Mouse (Mus musculus) neural tube, embryonic 11.5 days (tissue): Measurements from ENCODE around the gene Spaar. TPM values are rescaled to one million over a fixed set of nuclear protein-coding genes. Genes with fewer than 3 reads are reported as not detected.

Experiments used
- ATAC-seq: fragments of 200-750 bp; cut with Nextera tagmentation; 2 replicates; pipeline ENCODE4 v1.8.0; 2017; ENCODE audit warnings: moderate number of reproducible peaks, mild to moderate bottlenecking, moderate TSS enrichment, moderate library complexity; ENCODE audit not compliant: insufficient read depth, low FRiP score, low TSS enrichment
- DNase-seq: peaks from one replicate; pipeline ENCODE4 v3.0.0-alpha.2; 2015; ENCODE audit warnings: low spot score
- H3K27ac ChIP-seq: fragments of 300-500 bp; sonication (generic); 2 replicates; pipeline ENCODE4 v1.5.1; 2014; ENCODE audit warnings: low read depth, mild to moderate bottlenecking, low read length
- H3K27me3 ChIP-seq: fragments of 300-500 bp; sonication (generic); 2 replicates; pipeline ENCODE4 v1.6.1; 2014; ENCODE audit warnings: mild to moderate bottlenecking, low read length, mixed read lengths; ENCODE audit not compliant: control insufficient read depth, insufficient read depth
- H3K36me3 ChIP-seq: fragments of 300-500 bp; sonication (generic); 2 replicates; pipeline ENCODE4 v1.6.1; 2014; ENCODE audit warnings: mild to moderate bottlenecking, low read length, moderate library complexity, mixed read lengths; ENCODE audit not compliant: control insufficient read depth, insufficient read depth
- H3K4me1 ChIP-seq: fragments of 300-500 bp; sonication (generic); 2 replicates; pipeline ENCODE4 v1.6.1; 2014; ENCODE audit warnings: low read length, mixed read lengths; ENCODE audit not compliant: control insufficient read depth, insufficient read depth
- H3K4me2 ChIP-seq: fragments of 300-500 bp; sonication (generic); 2 replicates; pipeline ENCODE4 v1.6.1; 2014; ENCODE audit warnings: low read depth, mild to moderate bottlenecking, moderate library complexity
- H3K4me3 ChIP-seq: fragments of 300-500 bp; sonication (generic); 2 replicates; pipeline ENCODE4 v1.5.1; 2014; ENCODE audit warnings: low read depth, low read length
- H3K9ac ChIP-seq: fragments of 300-500 bp; sonication (generic); 2 replicates; pipeline ENCODE4 v1.6.1; 2014; ENCODE audit warnings: mild to moderate bottlenecking, low read length
- H3K9me3 ChIP-seq: fragments of 300-500 bp; sonication (generic); 2 replicates; pipeline ENCODE4 v1.6.1; 2016; ENCODE audit warnings: low read length; ENCODE audit not compliant: control insufficient read depth
- WGBS: fragments of 180-500 bp; shearing (Covaris S2); extraction: QIAGEN DNeasy Blood & Tissue Kit; methylation state at CpG from one replicate; pipeline ENCODE4 v1.1.7; 2014; 5-methylcytosine and 5-hydroxymethylcytosine counted together
- polyA plus RNA-seq: library from polyadenylated mRNA; unstranded; fragments of >200 nt; fragmentation: Nextera tagmentation; extraction: Ambion mirVana; gene quantifications from 2 replicates; pipeline ENCODE4 v1.2.1, GENCODE M21; 2014

The Spaar gene
- polyA plus RNA-seq, 1 experiment from 2014 or later = not detected

DNA sequence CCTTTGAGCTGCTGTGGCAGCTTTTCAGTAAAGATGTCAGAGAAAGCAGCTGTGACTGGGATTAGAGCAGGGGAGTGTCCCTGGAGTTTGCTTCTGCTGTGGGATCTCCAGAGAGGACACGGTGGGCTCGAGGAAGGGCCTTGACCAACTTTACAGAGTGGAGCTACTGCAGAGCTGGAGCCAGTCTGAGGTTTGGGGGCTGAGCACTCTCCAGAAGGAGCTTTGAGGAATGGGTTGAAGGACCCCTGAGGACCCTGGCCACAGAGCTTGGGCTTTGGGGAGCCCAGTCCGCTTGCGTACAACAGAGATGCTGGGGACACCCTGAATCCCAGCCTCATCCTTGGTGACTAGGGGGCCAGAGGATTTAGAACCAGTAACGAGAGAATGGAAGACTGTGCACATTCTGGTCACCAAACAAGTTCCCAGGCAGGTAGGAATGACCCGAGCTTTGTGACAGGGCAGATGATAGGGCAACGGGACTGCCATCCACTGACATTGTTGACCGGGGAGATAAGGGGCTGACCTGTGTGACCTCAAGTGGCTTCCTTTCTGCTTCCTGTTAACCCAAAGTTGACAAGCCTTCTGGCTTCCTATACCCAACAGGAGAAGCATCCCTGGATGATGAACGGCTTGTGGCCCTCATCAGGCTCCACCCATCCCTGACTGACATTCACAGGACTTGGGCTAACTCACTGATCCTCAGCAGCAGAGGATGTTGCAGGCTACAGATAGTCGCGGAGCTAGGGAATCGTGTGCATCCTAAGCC lies 3.4 kb upstream of the Spaar start:
- Histone ChIP-seq H3K4me3 (no peak overlapping the region), H3K9ac (no peak overlapping the region), H3K4me1 (no peaks in the 10 kb centered on the region), H3K27ac (no peak overlapping the region), H3K27me3 (no peaks in the 10 kb centered on the region), H3K36me3 (no peaks in the 10 kb centered on the region), H3K9me3 (no peaks in the 10 kb centered on the region), H3K4me2 (no peak overlapping the region)
- ATAC-seq (no peak), DNase-seq (no peak)
- WGBS = 77% methylated on average over 12 of the region's 12 CpGs

DNA sequence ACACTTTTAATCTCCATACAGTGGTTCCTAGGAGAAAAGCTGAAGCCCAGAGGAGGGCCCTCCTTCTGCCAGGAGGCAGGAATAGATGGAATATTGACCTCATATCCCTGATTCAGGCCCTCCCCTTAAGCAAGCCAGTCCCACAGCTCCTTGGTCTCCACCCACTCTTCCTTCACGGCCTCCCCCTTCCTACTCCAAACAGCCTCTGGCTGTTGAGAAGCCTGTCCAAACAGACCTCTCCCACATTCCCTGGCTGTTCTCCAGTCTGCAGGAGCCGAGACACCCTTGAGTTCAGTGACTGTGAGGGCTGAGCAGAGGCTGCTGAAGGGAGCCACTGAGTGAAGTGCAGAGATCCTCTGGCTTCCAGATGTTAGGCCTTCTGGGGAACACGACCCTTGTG lies 2.8 kb upstream of the Spaar start, which contains the start of gene Hrct1:
TSS of gene Hrct1 (plus strand) at position 194 of the 400 bp plus-strand sequence.
- H3K9me3 ChIP-seq = no peaks in the 10 kb centered on the region
- H3K36me3 ChIP-seq = no peaks in the 10 kb centered on the region
- DNase-seq = no peak
- WGBS = 42% methylated on average over 3 of the region's 3 CpGs
- H3K27ac ChIP-seq = no peak within 1 kb of the TSS
- no peaks in the 10 kb centered on the region for H3K27me3 ChIP-seq
- H3K4me1 ChIP-seq = no peaks in the 10 kb centered on the region
- ATAC-seq = no peak
- H3K4me3 ChIP-seq = no peak within 1 kb of the TSS
- H3K4me2 ChIP-seq = no peak within 1 kb of the TSS
- H3K9ac ChIP-seq = no peak within 1 kb of the TSS

DNA sequence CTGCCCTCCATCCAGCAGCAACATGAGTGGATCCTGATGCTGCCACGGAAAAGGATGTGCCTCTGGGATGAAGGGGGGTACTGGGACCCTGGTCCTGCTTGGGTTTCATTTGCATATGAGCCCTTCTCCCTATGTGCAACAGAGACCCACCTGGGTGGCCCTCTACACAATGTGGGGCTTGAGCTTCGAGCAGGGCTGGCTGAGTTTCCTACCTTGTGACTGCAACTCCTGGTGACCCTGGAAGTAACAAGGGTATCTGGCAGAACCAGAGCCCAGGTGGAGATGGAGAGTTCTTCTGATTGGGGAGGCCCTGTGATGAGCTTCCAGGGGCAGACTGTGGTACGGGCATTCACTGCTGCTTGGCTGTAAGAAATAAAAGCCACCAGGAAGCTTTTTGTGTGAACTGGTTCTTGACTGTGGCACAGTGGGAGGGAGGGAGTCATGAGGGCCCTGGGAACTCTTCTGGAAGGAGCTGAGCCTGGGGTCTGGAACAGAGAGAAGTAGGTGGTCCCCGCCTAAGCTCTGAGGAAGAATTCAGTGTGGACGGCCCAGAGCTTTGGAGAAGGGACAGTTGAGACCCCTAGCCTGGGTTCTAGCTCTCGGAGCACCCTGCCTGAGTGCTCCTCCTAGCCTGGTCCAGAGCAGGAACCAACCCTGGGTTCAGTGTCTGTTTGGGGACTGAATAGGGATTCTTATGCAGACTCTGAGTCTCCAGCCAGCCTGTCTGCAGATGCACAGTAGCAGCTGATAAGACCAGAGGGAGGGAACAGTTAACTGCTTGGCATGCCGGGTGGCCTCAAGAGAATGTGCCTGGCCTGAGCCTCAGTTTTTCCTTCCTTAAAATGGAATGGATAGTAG lies 1.9 kb upstream of the Spaar start:
- no peak overlapping the region for H3K27ac ChIP-seq
- ATAC-seq (no peak), DNase-seq (no peak)
- no peaks in the 10 kb centered on the region for H3K27me3 ChIP-seq
- no peaks in the 10 kb centered on the region for H3K4me1 ChIP-seq
- WGBS = 82% methylated on average over 7 of the region's 7 CpGs
- H3K9me3 ChIP-seq = no peaks in the 10 kb centered on the region
- no peak overlapping the region for H3K4me3 ChIP-seq
- no peak overlapping the region for H3K9ac ChIP-seq
- H3K4me2 ChIP-seq = no peak overlapping the region
- H3K36me3 ChIP-seq = no peaks in the 10 kb centered on the region

DNA sequence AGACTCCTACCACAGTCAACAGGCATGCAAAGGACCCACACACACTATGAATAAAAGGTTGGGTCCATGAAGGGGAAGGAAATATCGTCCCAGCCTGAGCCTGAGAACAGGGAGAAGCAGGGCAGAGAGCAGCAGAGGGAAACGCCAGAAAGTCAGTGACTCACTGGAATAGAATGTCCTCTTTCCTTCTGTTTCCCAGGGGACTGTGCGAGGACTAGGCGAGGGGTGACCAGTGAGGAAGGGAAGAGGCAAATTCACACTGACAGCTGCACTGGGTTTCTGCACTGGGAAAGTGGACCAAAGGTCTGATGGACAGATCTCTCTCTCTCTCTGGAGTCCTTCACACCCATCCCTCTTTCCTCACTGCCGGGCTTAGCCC lies 1.3 kb upstream of the Spaar start:
- 70% methylated on average over 5 of the region's 5 CpGs for WGBS
- ATAC-seq = no peak
- no peak overlapping the region for H3K4me2 ChIP-seq

DNA sequence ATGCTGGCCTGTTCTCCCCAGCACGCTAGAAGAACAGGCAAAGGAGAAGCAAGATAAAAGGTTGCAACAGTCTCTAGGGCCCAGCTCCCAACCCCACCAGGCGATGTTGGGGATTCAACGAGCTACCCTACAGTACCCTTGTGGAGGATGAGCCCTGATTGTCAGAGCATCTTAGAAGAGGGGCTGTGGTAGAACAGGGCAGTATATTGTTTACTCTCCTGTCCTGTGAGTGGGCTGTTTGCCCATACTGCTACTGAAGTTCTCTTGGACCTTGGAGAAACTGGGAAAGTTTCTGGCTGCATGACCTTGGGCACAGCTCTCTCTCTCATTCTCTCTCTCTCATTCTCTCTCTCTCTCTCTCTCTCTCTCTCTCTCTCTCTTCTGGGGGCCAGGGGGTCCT lies 708 bp upstream of the Spaar start:
- Histone ChIP-seq H3K4me2 (no peak overlapping the region), H3K9me3 (no peaks in the 10 kb centered on the region), H3K4me3 (no peak overlapping the region), H3K27ac (no peak overlapping the region), H3K36me3 (no peaks in the 10 kb centered on the region), H3K27me3 (no peaks in the 10 kb centered on the region), H3K9ac (no peak overlapping the region), H3K4me1 (no peaks in the 10 kb centered on the region)
- no peak for ATAC-seq
- no peak for DNase-seq
- WGBS = 81% methylated on average over 3 of the region's 3 CpGs

More for the DNA sequence above, 1.3 kb upstream of the Spaar start:
- Histone ChIP-seq H3K36me3 (no peaks in the 10 kb centered on the region), H3K9ac (no peak overlapping the region), H3K27me3 (no peaks in the 10 kb centered on the region), H3K27ac (no peak overlapping the region), H3K4me3 (no peak overlapping the region), H3K9me3 (no peaks in the 10 kb centered on the region), H3K4me1 (no peaks in the 10 kb centered on the region)
- no peak for DNase-seq

DNA sequence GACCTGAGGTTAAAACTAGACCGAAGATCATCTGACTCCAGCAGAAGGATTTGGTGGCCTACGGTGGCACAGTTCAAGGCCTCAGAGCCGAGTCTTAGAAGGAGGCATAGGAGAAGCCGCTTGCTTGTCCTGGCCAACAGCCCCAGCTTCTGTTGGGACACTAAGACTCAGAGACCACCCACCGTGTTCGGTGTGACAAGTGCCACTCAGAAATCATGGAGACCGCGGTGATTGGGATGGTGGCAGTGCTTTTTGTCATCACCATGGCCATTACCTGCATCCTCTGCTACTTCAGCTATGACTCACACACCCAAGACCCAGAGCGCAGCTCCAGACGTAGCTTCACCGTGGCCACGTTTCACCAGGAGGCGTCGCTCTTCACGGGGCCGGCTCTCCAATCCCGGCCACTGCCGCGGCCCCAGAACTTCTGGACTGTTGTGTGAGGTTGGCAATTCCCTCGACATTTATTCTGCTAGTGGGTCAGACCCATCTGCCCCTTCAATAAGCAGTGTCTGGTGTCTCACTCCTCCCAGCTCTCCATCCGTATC lies 990 bp downstream of the Spaar start:
- WGBS = 70% methylated on average over 21 of the region's 21 CpGs
- H3K4me3 ChIP-seq = no peak overlapping the region
- ATAC-seq = no peak
- H3K9ac ChIP-seq = no peak overlapping the region
- no peaks in the 10 kb centered on the region for H3K9me3 ChIP-seq
- DNase-seq = no peak
- H3K27ac ChIP-seq = no peak overlapping the region
- H3K27me3 ChIP-seq = no peaks in the 10 kb centered on the region
- no peak overlapping the region for H3K4me2 ChIP-seq
- H3K36me3 ChIP-seq = no peaks in the 10 kb centered on the region
- H3K4me1 ChIP-seq = no peaks in the 10 kb centered on the region

DNA sequence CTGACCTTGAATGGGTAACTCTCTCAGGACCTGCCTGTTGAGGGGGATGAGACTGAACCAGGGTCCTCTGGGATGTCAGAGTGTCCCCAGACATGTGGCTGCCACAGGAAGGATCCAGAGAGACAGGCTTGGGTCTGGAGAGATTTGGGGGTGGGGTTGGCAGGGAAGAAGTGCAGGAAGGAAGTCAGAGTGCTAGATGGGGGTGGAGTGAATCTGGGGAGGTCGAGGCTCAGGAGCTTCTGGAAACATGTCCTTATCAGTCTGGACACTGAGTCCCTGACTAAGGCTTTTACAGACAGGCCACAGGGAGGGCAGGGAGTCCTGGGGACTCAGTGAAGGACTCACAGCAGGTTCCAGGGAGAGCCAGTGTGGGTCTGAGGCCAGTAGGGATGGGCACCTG lies 2.3 kb downstream of the Spaar start:
- H3K27ac ChIP-seq = no peak overlapping the region
- no peaks in the 10 kb centered on the region for H3K9me3 ChIP-seq
- peak overlapping the region; percentile 26; the same call in 1 of the 2 replicates for H3K9ac ChIP-seq
- H3K4me3 ChIP-seq = no peak overlapping the region
- H3K4me2 ChIP-seq = no peak overlapping the region
- H3K4me1 ChIP-seq = no peaks in the 10 kb centered on the region
- no peaks in the 10 kb centered on the region for H3K36me3 ChIP-seq
- DNase-seq (no peak), ATAC-seq (no peak)
- H3K27me3 ChIP-seq = no peaks in the 10 kb centered on the region
- 56% methylated on average over 1 of the region's 1 CpGs for WGBS

DNA sequence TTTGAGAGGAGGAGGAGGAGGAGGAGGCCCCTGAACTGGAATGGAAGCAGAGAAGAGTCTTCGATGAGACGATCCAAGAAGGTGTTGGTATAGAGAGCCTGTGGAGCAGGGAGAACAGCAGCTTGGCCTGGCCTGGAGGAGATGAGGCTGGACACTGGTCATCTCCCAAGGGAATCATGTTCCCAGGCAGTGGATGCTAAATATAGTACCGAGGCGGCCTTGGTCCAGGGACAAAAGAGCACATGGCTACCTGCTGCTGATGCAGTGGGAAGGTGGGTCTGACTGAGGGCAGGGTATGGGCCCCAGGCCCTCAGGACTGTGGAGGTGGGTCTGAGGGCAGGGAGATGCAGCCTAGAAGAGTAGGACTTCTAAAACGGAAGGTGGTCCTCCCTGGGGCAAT lies 3.4 kb downstream of the Spaar start:
- no peaks in the 10 kb centered on the region for H3K9me3 ChIP-seq
- no peaks in the 10 kb centered on the region for H3K27me3 ChIP-seq
- no peak for DNase-seq
- no peaks in the 10 kb centered on the region for H3K36me3 ChIP-seq
- H3K9ac ChIP-seq = no peak overlapping the region
- ATAC-seq = no peak
- no peak overlapping the region for H3K4me2 ChIP-seq
- no peaks in the 10 kb centered on the region for H3K4me1 ChIP-seq
- H3K4me3 ChIP-seq = no peak overlapping the region
- H3K27ac ChIP-seq = no peak overlapping the region
- WGBS = 81% methylated on average over 5 of the region's 5 CpGs
